Mouse (Mus musculus) liver, postnatal 0 days (tissue): ENCODE data around the gene Ppara.

Source experiments
- CTCF ChIP-seq: sonication (generic); IDR thresholded peaks from 2 replicates; pipeline ENCODE4 v1.5.1; 2016; ENCODE audit warnings: antibody characterized with exemption, low read depth
- EP300 ChIP-seq: IDR thresholded peaks from 2 replicates; pipeline ENCODE4 v1.6.1; 2016; ENCODE audit warnings: antibody characterized with exemption, low read depth, mild to moderate bottlenecking

DNA sequence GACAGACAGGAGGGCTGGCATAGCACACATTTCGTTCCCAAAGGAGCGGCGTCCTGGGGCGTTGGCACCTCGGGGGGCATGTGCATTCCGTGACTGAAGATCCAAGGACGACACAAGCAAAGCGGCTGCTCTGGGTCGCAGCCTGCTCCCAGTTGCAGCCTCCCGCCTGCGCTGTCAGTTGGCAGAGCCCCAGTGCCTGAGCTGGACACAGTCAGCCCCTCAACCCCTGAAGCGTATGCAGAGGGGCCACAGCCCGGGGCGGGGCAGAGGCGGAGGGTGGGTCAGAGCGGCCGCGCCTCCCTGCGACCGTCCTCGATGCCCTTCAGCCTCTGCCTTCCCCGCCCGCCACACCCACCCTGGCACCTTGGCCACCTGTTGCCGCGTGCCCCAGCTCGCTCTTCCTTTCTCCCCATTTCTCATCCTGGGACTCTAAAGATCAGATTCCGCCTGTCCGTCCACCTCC is at the start of gene Ppara:
- TF ChIP-seq CTCF, result no peak
- TF ChIP-seq EP300, result no peak
